Mouse (Mus musculus) spleen, adult 18-20 months (tissue): ENCODE measurements around the gene Mafg.

Experiments
- DNase-seq, 2 experiments: peaks; one replicate each; pipeline ENCODE4 v3.0.0; 2022; ENCODE audit warnings: mixed read lengths in 2 of 2

The Mafg gene

GRCm38 (mm10) chr11:120643601-120643987 lies 10.2 kb upstream of the Mafg start, which contains the start of gene Pycr1:
TSS of gene Pycr1 (minus strand) at chr11:120643769.
- peak; percentile 81 to 91 for DNase-seq

DNA sequence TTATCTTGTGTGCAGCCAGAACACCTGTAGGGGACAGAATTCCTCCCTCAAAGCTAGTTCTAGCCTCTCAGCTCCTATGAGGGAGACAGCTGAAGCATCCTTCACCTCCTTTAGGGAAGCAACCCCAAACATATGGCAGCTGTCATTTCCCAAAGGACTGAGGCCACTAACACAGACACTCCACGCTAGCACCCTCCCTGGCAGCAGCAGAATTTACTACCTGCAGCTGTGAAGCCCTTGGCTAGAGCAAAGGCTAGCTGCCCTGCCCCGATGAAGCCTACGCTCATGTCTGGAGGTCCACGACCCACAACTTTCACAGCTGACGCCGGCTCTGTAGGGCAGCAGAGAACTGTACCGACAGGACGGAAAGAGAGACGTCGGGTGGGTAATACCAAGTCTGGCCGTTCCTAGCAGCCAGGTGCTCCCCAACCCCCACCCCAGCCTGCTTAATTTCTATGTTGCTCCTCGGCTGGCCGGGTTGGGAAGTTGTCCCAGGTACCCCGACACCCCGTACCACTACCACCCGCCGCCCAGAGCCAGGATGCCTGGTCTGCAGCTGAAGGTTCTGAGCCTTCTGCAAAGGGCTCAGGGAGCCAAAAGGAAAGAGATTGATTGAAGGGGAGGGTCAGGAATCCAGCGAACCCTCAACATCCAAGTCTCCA lies 9.7 kb upstream of the Mafg start:
- no peak for DNase-seq

DNA sequence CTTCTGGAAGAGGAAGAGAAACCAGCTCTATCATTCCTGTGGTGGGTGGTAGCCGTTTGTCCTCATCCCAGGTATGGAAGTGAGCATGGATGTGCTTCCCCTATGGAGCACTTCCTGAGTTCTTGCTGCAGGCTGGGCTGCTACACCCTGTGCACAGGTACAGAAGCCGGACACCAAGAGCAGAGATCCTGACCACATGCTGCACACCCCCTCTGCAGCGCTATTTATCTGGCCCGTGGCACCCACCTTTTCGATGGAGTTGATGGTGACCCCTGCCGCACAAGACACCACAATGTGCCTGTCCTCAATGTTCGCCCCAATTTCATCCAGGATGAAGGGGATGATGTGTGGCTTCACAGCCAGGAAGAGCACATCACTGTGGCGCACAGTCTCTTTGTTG lies 8.5 kb upstream of the Mafg start:
- DNase-seq, result no peak

GRCm38 (mm10) chr11:120641255-120641654 lies 7.9 kb upstream of the Mafg start:
- DNase-seq, result no peak

- DNase-seq, result no peak
Observed at GRCm38 (mm10) chr11:120634810-120635209, 1.4 kb upstream of the Mafg start.

DNA sequence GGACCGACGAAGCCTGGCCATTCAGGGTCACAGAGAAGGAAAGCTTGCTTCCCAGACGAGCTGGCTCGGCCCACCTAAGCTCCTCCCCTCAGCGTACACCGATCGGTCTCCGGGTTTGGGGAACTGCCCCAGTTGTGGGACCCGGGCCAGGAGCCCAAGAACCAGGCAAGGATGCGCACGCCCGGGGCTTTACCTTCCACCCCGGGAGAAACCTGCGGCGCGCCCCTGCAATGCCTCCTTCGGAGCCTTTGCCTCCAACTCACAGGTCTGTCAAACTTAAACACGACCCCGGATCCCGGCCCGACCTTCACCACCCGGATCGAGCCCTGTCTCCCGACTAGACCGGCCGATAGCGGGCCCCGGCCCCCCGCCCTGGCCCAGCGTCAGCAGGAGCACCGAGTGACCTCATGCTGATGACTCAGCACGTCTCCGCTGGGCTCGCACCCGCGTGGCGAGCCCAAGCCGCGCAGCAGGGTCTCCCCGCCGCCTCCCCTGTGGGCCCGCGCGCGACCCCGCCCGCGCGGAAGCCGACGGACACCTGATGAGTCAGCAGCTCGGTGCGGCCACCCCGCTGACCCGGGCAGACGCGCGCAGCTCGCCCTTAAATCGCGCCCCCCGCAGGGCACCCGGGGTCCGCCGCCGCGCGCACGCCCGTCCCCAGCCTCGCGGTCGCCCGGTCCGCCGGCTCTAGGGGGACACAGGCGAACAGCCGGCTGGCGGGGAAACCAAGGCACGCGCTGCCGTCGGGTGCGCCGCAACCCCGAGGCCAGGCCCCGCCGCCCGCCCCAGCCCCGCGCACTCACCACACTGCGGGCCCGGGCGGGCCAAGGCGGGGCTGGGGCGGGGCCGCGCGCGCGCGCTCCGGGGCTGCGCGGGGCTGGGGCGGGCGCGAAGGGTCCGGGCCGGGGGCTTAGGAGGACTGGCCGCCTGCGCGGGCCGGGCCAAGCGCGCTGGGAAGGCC lies 561 bp downstream of the Mafg start:
- DNase-seq, result peak; percentile 52 to 68

GRCm38 (mm10) chr11:120631726-120632448 lies 1.5 kb downstream of the Mafg start:
- no peak for DNase-seq

- no peak for DNase-seq
Observed at GRCm38 (mm10) chr11:120630881-120631725, 2.3 kb downstream of the Mafg start.

- DNase-seq, result no peak
Observed at GRCm38 (mm10) chr11:120630401-120630871, 3.0 kb downstream of the Mafg start.

GRCm38 (mm10) chr11:120629911-120630310 lies 3.5 kb downstream of the Mafg start:
- DNase-seq, result peak in 1 of 2 experiments; percentile 30

- peak; percentile 47 to 54 for DNase-seq
Observed at GRCm38 (mm10) chr11:120629341-120629730, 4.1 kb downstream of the Mafg start.

- DNase-seq, result peak in 1 of 2 experiments; percentile 22
Observed at GRCm38 (mm10) chr11:120628601-120629340, 4.6 kb downstream of the Mafg start.

DNA sequence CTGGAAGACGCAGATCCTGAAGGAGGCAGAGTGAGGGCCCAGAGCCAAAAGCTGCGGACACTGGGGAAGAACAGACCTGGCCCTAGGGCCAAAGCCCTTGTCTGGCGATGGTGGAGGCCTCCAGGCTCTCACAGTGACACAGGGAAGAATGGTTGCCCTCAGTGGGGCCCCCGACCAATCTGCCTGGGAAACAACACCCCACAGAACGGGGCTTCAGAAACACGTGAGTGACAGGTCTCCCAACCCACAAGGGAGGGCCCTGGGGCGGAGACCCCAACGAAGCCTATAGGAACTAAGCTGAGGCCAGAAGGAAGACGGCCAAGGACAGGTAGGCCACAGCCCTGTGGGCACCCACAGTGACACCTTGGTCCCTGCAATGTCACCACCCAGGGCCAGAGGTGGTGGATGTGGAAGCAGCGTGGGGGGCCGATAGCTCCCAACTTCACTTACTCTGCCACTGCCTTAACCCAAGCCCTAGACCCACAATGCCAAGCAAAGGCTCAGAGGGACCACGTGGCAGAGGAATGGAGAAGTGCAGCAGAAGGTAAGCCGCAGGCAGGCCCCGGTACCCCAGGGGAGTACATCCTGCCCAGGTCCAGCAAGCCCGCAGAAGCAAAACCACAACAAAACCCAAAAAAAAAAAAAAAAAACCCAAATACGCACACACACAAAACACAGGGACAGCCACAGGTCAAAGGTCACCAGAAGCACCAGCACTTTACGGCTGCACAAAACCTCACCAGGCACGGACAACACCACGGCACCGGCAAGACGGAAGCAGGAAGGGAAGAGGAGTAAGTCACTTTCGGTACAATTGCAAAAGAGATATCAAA lies 5.7 kb downstream of the Mafg start:
- peak; percentile 61 to 62 for DNase-seq

DNA sequence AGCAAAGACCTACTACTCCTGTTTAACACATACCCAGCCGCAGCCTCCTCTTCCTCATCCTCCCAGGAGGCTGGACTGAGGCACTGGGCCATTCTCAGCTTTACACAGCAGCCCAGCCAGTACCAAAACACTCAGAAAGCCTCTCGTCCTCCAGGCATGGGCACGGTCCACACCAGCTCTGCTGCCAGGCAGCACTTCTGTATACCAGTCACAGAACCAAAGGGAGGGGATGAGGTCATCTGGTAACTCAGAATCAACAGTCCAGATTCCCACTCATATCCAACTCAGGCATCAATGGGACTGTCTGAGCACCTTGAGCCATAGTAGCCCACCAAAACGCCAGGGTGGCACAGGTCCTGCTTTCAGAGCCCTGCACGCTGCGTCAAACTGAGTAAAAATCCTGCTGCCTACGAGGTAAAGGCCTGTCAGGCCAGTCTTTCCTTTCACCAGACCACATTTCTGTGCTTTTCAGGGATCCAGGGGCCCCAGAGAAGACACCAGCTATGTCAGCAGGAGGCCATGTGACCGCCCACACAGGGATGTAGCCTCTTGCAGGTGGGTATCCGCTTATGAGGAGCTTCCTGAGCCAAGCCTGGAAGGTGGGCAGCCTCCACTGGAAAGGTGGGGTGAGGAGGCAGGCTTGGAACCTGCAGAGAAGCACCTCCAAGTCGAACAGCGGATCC lies 6.5 kb downstream of the Mafg start:
- DNase-seq, result no peak

- DNase-seq, result no peak
Observed at GRCm38 (mm10) chr11:120625152-120625775, 8.1 kb downstream of the Mafg start, which contains the start of gene Sirt7. TSS of gene Sirt7 (minus strand) at chr11:120625240.

GRCm38 (mm10) chr11:120624680-120625111 lies 8.7 kb downstream of the Mafg start:
- DNase-seq, result peak; percentile 76 to 82

- peak; percentile 56 to 72 for DNase-seq
Observed at GRCm38 (mm10) chr11:120623961-120624679, 9.3 kb downstream of the Mafg start.

DNA sequence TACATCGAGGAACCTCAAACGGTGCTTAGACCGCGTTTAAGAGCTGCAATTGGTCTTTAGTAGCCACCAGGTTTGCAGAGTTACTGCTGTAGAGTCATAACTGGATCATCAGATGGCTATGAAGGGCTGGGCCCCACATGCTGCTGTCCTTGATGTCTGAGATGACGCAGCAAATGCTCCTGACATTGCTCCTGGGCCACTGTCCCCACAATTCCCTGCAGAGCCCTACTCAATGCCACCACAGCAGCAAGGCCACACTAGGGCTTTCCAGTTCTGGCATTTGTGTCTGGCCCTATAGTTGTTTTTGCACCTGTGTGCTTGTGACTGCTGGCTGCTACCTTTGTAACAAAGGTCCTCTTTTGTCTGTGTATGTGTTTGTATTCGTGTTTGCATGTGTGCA lies 10.6 kb downstream of the Mafg start:
- no peak for DNase-seq
